Mouse (Mus musculus) limb, embryonic 10.5 days (tissue): ENCODE measurements at regions not wholly inside any gene's neighbourhood (a gene's known extent, or its start where the extent isn't known, plus 50 kb on each side); places are given as distances from the start of the nearest gene placed in this dataset.

Experiments
- DNase-seq: peaks from one replicate; pipeline ENCODE4 v3.0.0-alpha.2; 2017; ENCODE audit warnings: low spot score
- H3K27ac ChIP-seq: fragments of 300-500 bp; sonication (generic); 2 replicates; pipeline ENCODE4 v1.5.1; 2016; ENCODE audit warnings: mild to moderate bottlenecking
- H3K27me3 ChIP-seq: fragments of 300-500 bp; sonication (generic); 2 replicates; pipeline ENCODE4 v1.6.1; 2016; ENCODE audit warnings: low read depth, mild to moderate bottlenecking; ENCODE audit not compliant: poor library complexity, severe bottlenecking
- H3K36me3 ChIP-seq: fragments of 300-500 bp; sonication (generic); 2 replicates; pipeline ENCODE4 v1.6.1; 2016; ENCODE audit warnings: mild to moderate bottlenecking, moderate library complexity
- H3K4me1 ChIP-seq: fragments of 300-500 bp; sonication (generic); 2 replicates; pipeline ENCODE4 v1.6.1; 2016
- H3K4me3 ChIP-seq: fragments of 300-500 bp; sonication (generic); 2 replicates; pipeline ENCODE4 v1.5.1; 2016; ENCODE audit warnings: mild to moderate bottlenecking, moderate library complexity
- H3K9me3 ChIP-seq: fragments of 300-500 bp; sonication (generic); replicated peaks from 2 replicates; pipeline ENCODE4 v1.6.1; 2016; ENCODE audit warnings: mild to moderate bottlenecking
- WGBS: fragments of 180-500 bp; shearing (Covaris S2); methylation state at CpG from one replicate; pipeline ENCODE4 v1.1.7; 2016; 5-methylcytosine and 5-hydroxymethylcytosine counted together

GRCm38 (mm10) chr5:126440516-126440915 lies 801.1 kb upstream of the Tmem132c start:
- WGBS = 93% methylated on average over 1 of the region's 1 CpGs
- Histone ChIP-seq H3K27ac (no peak overlapping the region), H3K4me3 (no peak overlapping the region), H3K9me3 (no peaks in the 10 kb centered on the region), H3K36me3 (no peaks in the 10 kb centered on the region), H3K4me1 (no peaks in the 10 kb centered on the region), H3K27me3 (no peaks in the 10 kb centered on the region)
- DNase-seq = no peak

DNA sequence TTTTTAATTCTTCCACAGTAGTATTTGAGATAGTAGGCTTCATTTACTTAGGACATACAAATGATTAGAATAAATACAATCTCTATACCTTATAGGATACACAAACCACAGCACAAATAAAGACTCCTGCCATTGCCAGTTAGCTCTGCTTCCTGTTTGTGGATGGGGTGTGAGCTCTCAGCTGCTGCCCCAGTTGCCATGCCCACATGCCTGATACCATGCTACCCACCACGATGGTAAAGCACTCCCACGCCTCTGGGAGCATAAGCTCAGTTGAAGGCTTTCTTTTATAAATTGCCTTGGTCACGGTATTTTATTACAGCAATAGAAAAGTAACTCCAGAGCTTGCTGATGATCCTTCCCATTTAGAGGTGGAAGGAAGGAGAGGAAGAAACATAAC lies 765.8 kb upstream of the Tmem132c start:
- Histone ChIP-seq H3K9me3 (no peaks in the 10 kb centered on the region), H3K4me1 (no peaks in the 10 kb centered on the region)
- 82% methylated on average over 3 of the region's 3 CpGs for WGBS

DNA sequence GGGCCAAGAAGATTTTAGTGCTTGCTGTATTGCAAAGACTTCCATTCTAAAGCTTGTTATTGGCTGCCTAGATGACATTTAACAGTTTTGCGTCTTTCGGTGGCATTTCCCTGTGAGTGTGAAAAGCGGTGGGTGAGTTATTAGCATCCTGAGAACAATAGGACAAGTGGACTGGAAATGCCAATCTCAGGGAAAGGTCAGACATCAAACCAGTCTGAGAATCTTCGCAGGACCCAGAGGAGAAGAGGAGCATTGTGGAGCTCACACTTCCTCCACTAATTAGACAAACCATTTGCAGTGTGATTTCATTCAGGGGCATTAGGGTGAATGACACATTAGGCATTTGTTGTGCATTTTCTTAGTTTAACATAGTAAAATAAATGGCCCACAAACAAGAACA lies 719.5 kb upstream of the Tmem132c start:
- no peaks in the 10 kb centered on the region for H3K36me3 ChIP-seq
- 76% methylated on average over 4 of the region's 4 CpGs for WGBS
- no peak overlapping the region for H3K4me3 ChIP-seq
- no peaks in the 10 kb centered on the region for H3K4me1 ChIP-seq
- no peaks in the 10 kb centered on the region for H3K27me3 ChIP-seq
- no peaks in the 10 kb centered on the region for H3K9me3 ChIP-seq
- DNase-seq = no peak
- no peak overlapping the region for H3K27ac ChIP-seq

More for the DNA sequence above, 765.8 kb upstream of the Tmem132c start:
- H3K4me3 ChIP-seq = no peak overlapping the region
- no peak overlapping the region for H3K27ac ChIP-seq
- H3K27me3 ChIP-seq = no peaks in the 10 kb centered on the region
- no peaks in the 10 kb centered on the region for H3K36me3 ChIP-seq
- DNase-seq = no peak

DNA sequence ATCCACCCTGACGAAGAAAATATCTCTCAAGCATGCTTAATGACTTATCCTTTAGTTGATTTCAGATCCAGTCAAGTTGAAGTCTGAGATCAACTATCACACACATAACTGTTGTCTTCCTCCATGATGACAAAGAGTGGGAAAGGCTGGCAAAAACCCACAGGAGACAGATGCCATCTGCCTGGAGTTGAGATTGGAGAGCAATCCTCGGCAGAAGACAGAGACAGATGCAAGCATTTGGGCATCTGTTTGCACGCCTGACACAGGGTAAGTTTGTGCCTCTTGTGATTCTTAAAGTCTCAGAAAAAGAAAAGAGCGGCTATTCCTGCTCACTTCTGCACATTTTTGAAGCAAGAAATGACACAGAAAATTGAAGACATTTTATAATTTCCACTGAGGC lies 715.7 kb upstream of the Tmem132c start:
- Histone ChIP-seq H3K27me3 (no peaks in the 10 kb centered on the region), H3K4me3 (no peak overlapping the region), H3K27ac (no peak overlapping the region), H3K9me3 (no peaks in the 10 kb centered on the region), H3K36me3 (no peaks in the 10 kb centered on the region), H3K4me1 (no peaks in the 10 kb centered on the region)
- no peak for DNase-seq
- 85% methylated on average over 4 of the region's 4 CpGs for WGBS

GRCm38 (mm10) chr5:126530806-126531527 lies 710.6 kb upstream of the Tmem132c start:
- Histone ChIP-seq H3K27me3 (no peaks in the 10 kb centered on the region), H3K4me1 (no peaks in the 10 kb centered on the region), H3K9me3 (no peaks in the 10 kb centered on the region), H3K36me3 (no peaks in the 10 kb centered on the region), H3K4me3 (no peak overlapping the region), H3K27ac (no peak overlapping the region)
- no peak for DNase-seq
- WGBS = 77% methylated on average over 5 of the region's 5 CpGs

GRCm38 (mm10) chr5:126531528-126531894 lies 710.1 kb upstream of the Tmem132c start:
- WGBS = 95% methylated on average over 5 of the region's 5 CpGs
- H3K4me3 ChIP-seq = no peak overlapping the region
- no peaks in the 10 kb centered on the region for H3K9me3 ChIP-seq
- no peak for DNase-seq
- H3K27me3 ChIP-seq = no peaks in the 10 kb centered on the region
- H3K4me1 ChIP-seq = no peaks in the 10 kb centered on the region
- no peak overlapping the region for H3K27ac ChIP-seq
- H3K36me3 ChIP-seq = no peaks in the 10 kb centered on the region

DNA sequence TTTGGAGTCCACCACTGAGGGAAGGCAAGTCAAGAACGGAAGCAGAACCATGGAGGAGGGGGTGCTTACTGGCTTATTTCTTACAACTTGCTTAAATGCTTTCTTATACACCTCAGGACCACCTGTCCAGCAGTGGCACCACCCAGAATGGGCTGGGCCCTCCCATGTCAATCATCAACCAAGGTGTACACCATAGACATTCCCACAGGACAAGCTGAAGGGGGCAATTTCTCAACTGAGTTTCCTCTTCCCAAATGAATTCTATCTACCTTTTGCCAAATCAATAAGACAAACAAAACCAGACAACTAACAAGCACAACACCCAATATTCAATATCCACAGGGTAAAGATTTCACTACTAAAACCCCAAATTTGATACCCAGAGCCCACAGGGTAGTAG lies 709.6 kb upstream of the Tmem132c start:
- Histone ChIP-seq H3K27ac (no peak overlapping the region), H3K9me3 (no peaks in the 10 kb centered on the region), H3K4me3 (no peak overlapping the region), H3K27me3 (no peaks in the 10 kb centered on the region), H3K36me3 (no peaks in the 10 kb centered on the region), H3K4me1 (no peaks in the 10 kb centered on the region)
- 100% methylated on average over 1 of the region's 1 CpGs for WGBS
- no peak for DNase-seq

- no peaks in the 10 kb centered on the region for H3K36me3 ChIP-seq
Measured at GRCm38 (mm10) chr5:126538072-126538471, 703.5 kb upstream of the Tmem132c start.

DNA sequence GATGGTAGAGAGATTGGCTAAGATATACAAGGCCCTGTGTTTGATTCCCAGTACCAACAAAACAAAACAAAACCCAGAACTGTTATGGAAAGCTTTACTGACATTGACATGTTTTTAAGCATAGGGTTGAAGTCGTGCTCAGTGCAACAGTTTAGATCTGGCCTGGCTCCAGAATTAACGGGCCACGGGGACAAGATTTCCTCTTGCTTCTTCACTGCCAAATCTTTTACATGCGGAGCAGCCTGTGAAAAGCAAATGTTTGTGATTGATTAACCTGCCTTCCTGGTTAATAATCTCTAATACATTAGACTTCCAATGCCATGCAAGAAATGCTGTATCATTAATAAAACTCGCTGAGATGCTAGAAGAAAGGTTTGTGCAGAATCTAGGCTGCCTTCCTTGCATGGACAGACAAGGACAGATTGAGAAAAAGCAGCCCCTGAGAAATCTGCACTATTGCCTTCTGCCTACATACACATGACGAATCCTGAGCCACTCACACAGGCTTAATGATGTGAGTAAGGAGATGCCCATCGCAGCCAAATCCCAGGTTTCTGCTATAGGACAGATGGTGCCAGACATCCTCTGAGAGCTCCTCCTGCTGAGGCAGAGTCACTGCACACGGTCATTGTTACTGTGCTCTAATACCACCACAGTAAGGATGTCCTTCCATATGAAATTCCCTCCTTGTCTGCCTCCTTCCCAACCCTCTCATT lies 697.2 kb upstream of the Tmem132c start:
- Histone ChIP-seq H3K9me3 (no peaks in the 10 kb centered on the region), H3K4me3 (no peak overlapping the region), H3K27ac (no peak overlapping the region), H3K27me3 (no peaks in the 10 kb centered on the region), H3K4me1 (no peaks in the 10 kb centered on the region), H3K36me3 (no peaks in the 10 kb centered on the region)
- WGBS = 81% methylated on average over 8 of the region's 8 CpGs
- no peak for DNase-seq

More at GRCm38 (mm10) chr5:126538072-126538471, 703.5 kb upstream of the Tmem132c start:
- Histone ChIP-seq H3K4me3 (no peak overlapping the region), H3K27ac (no peak overlapping the region), H3K9me3 (no peaks in the 10 kb centered on the region), H3K4me1 (no peaks in the 10 kb centered on the region), H3K27me3 (no peaks in the 10 kb centered on the region)
- no peak for DNase-seq
- WGBS = 75% methylated on average over 2 of the region's 2 CpGs

DNA sequence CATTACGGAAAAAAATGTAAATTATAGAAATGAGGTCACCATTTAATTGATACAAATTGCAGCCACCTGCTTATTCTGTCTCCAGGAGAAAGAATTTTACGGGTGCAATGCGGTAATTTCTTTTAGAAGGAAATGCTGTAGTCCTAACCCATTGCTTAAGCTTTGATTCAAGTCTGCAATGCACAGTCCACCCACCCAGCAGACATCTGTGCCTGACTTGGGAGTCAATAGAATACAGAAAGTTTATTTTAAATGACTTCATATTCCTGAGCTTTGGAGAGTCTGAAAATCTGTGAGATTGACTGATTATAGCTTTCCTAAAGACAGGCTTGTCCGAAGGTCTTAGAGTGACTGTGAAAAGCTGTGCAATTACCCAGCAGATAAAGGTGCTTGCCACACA lies 693.8 kb upstream of the Tmem132c start:
- no peak overlapping the region for H3K4me3 ChIP-seq
- DNase-seq = no peak
- WGBS = 78% methylated on average over 4 of the region's 4 CpGs
- no peaks in the 10 kb centered on the region for H3K4me1 ChIP-seq
- no peaks in the 10 kb centered on the region for H3K9me3 ChIP-seq
- no peak overlapping the region for H3K27ac ChIP-seq
- H3K36me3 ChIP-seq = no peaks in the 10 kb centered on the region
- H3K27me3 ChIP-seq = no peaks in the 10 kb centered on the region

DNA sequence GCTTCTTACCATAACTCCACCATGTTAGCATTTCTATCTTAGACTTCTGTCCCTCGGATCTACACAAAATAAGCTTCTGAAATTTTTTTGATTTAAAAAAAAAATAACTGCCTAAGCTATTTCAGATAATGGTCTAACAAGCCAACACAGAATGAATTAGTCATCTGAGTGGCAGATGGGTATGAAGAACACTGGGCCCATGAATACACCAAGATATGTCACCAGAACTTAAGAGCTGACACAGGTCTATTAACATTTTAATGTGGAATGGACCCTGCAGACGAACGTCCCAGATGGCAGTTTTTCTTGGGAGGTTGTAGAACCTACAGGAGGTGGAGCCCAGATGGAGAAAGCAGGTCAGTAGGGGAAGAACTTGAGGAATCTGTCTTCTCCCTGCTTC lies 689.9 kb upstream of the Tmem132c start:
- H3K4me3 ChIP-seq = no peak overlapping the region
- H3K4me1 ChIP-seq = no peaks in the 10 kb centered on the region
- WGBS = 88% methylated on average over 3 of the region's 3 CpGs
- no peaks in the 10 kb centered on the region for H3K9me3 ChIP-seq
- no peak for DNase-seq
- H3K36me3 ChIP-seq = no peaks in the 10 kb centered on the region
- no peaks in the 10 kb centered on the region for H3K27me3 ChIP-seq
- H3K27ac ChIP-seq = no peak overlapping the region

- no peak overlapping the region for H3K4me3 ChIP-seq
- no peaks in the 10 kb centered on the region for H3K4me1 ChIP-seq
- no peaks in the 10 kb centered on the region for H3K9me3 ChIP-seq
- no peak overlapping the region for H3K27ac ChIP-seq
- H3K36me3 ChIP-seq = no peaks in the 10 kb centered on the region
- H3K27me3 ChIP-seq = no peaks in the 10 kb centered on the region
- DNase-seq = no peak
- 63% methylated on average over 4 of the region's 4 CpGs for WGBS
Measured at GRCm38 (mm10) chr5:126559011-126559410, 682.6 kb upstream of the Tmem132c start.

GRCm38 (mm10) chr5:126565817-126566216 lies 675.8 kb upstream of the Tmem132c start:
- no peak overlapping the region for H3K4me3 ChIP-seq
- no peaks in the 10 kb centered on the region for H3K36me3 ChIP-seq
- 89% methylated on average over 2 of the region's 2 CpGs for WGBS
- H3K9me3 ChIP-seq = no peaks in the 10 kb centered on the region
- no peak overlapping the region for H3K27ac ChIP-seq
- no peaks in the 10 kb centered on the region for H3K4me1 ChIP-seq
- no peak for DNase-seq
- no peaks in the 10 kb centered on the region for H3K27me3 ChIP-seq
